Mouse (Mus musculus): Measurements from ENCODE around the gene Bmp3. TPM values are rescaled to one million over a fixed set of nuclear protein-coding genes. Genes with fewer than 3 reads are reported as not detected.

Gene Bmp3
- total RNA-seq (2014; rRNA removed), result 4.5 and 4.6 TPM in 2 replicates
- 1.4 and 1.7 TPM in 2 replicates for polyA plus RNA-seq (2015; fragmentation: Nextera tagmentation; extraction: Ambion mirVana)

- Histone ChIP-seq H3K9me3 (ENCODE audit: low read length) (no peaks in the 10 kb centered on the region), H3K4me1 (ENCODE audit: insufficient read depth, low read length) (0 out of 2 replicates have a peak, but pooled peaks cover 2% of the 10 kb centered on the region), H3K36me3 (ENCODE audit: insufficient read depth, low read length) (no peaks in the 10 kb centered on the region), H3K4me3 (ENCODE audit: low read depth, low read length) (peak within 1 kb of the TSS; percentile 63), H3K27ac (ENCODE audit: low read depth, low read length) (no peak within 1 kb of the TSS), H3K27me3 (ENCODE audit: insufficient read depth, low read length) (peaks cover 8% of the 10 kb centered on the region), H3K9ac (replicated peaks; ENCODE audit: low read length, poor library complexity, severe bottlenecking) (peak within 1 kb of the TSS; percentile 59), H3K4me2 (ENCODE audit: low read depth, low read length, poor library complexity, severe bottlenecking) (peak within 1 kb of the TSS; percentile 98)
- ATAC-seq (ENCODE audit: low FRiP score), result peak; percentile 53
- peak; percentile 2 for DNase-seq (ENCODE audit: low spot score)
- WGBS, result 0% methylated on average over 10 of the region's 10 CpGs
- no peak for TF ChIP-seq CTCF (IDR thresholded peaks at IDR 0.05)
Observed at GRCm38 (mm10) chr5:98854264-98854626, at the start of gene Bmp3. Bmp3 (plus strand) TSS chr5:98854415.

GRCm38 (mm10) chr5:98804761-98805160, 49.5 kb upstream of the Bmp3 start:
- H3K9ac ChIP-seq (replicated peaks; ENCODE audit: low read length, poor library complexity, severe bottlenecking), result no peak overlapping the region
- TF ChIP-seq CTCF (IDR thresholded peaks at IDR 0.05), result no peak
- no peaks in the 10 kb centered on the region for H3K4me1 ChIP-seq (ENCODE audit: insufficient read depth, low read length)
- no peak overlapping the region for H3K4me3 ChIP-seq (ENCODE audit: low read depth, low read length)
- ATAC-seq (ENCODE audit: low FRiP score), result no peak
- no peak overlapping the region for H3K27ac ChIP-seq (ENCODE audit: low read depth, low read length)
- no peaks in the 10 kb centered on the region for H3K27me3 ChIP-seq (ENCODE audit: insufficient read depth, low read length)
- no peak for DNase-seq (ENCODE audit: low spot score)
- no peaks in the 10 kb centered on the region for H3K36me3 ChIP-seq (ENCODE audit: insufficient read depth, low read length)
- H3K9me3 ChIP-seq (ENCODE audit: low read length), result no peaks in the 10 kb centered on the region
- H3K4me2 ChIP-seq (ENCODE audit: low read depth, low read length, poor library complexity, severe bottlenecking), result no peak overlapping the region
- WGBS, result 90% methylated on average over 6 of the region's 6 CpGs

- DNase-seq (ENCODE audit: low spot score) (no peak), ATAC-seq (ENCODE audit: low FRiP score) (no peak)
- WGBS, result 95% methylated on average over 4 of the region's 4 CpGs
- H3K27ac ChIP-seq (ENCODE audit: low read depth, low read length), result no peak overlapping the region
- no peaks in the 10 kb centered on the region for H3K27me3 ChIP-seq (ENCODE audit: insufficient read depth, low read length)
- H3K9ac ChIP-seq (replicated peaks; ENCODE audit: low read length, poor library complexity, severe bottlenecking), result no peak overlapping the region
- H3K9me3 ChIP-seq (ENCODE audit: low read length), result no peaks in the 10 kb centered on the region
- H3K4me3 ChIP-seq (ENCODE audit: low read depth, low read length), result no peak overlapping the region
- no peaks in the 10 kb centered on the region for H3K4me1 ChIP-seq (ENCODE audit: insufficient read depth, low read length)
- H3K36me3 ChIP-seq (ENCODE audit: insufficient read depth, low read length), result no peaks in the 10 kb centered on the region
- no peak overlapping the region for H3K4me2 ChIP-seq (ENCODE audit: low read depth, low read length, poor library complexity, severe bottlenecking)
- no peak for TF ChIP-seq CTCF (IDR thresholded peaks at IDR 0.05)
Observed at GRCm38 (mm10) chr5:98806492-98806891, 47.7 kb upstream of the Bmp3 start.

GRCm38 (mm10) chr5:98807022-98807421, 47.2 kb upstream of the Bmp3 start:
- DNase-seq (ENCODE audit: low spot score) (no peak), ATAC-seq (ENCODE audit: low FRiP score) (no peak)
- H3K9ac ChIP-seq (replicated peaks; ENCODE audit: low read length, poor library complexity, severe bottlenecking), result no peak overlapping the region
- H3K4me3 ChIP-seq (ENCODE audit: low read depth, low read length), result no peak overlapping the region
- TF ChIP-seq CTCF (IDR thresholded peaks at IDR 0.05), result no peak
- H3K4me1 ChIP-seq (ENCODE audit: insufficient read depth, low read length), result no peaks in the 10 kb centered on the region
- H3K36me3 ChIP-seq (ENCODE audit: insufficient read depth, low read length), result no peaks in the 10 kb centered on the region
- WGBS, result 91% methylated on average over 7 of the region's 7 CpGs
- H3K27ac ChIP-seq (ENCODE audit: low read depth, low read length), result no peak overlapping the region
- no peaks in the 10 kb centered on the region for H3K9me3 ChIP-seq (ENCODE audit: low read length)
- no peak overlapping the region for H3K4me2 ChIP-seq (ENCODE audit: low read depth, low read length, poor library complexity, severe bottlenecking)
- H3K27me3 ChIP-seq (ENCODE audit: insufficient read depth, low read length), result no peaks in the 10 kb centered on the region

- ATAC-seq (ENCODE audit: low FRiP score) (no peak), DNase-seq (ENCODE audit: low spot score) (no peak)
- no peak for TF ChIP-seq CTCF (IDR thresholded peaks at IDR 0.05)
- Histone ChIP-seq H3K36me3 (ENCODE audit: insufficient read depth, low read length) (no peaks in the 10 kb centered on the region), H3K27me3 (ENCODE audit: insufficient read depth, low read length) (no peaks in the 10 kb centered on the region), H3K4me3 (ENCODE audit: low read depth, low read length) (no peak overlapping the region), H3K4me2 (ENCODE audit: low read depth, low read length, poor library complexity, severe bottlenecking) (no peak overlapping the region), H3K4me1 (ENCODE audit: insufficient read depth, low read length) (no peaks in the 10 kb centered on the region), H3K9ac (replicated peaks; ENCODE audit: low read length, poor library complexity, severe bottlenecking) (no peak overlapping the region), H3K9me3 (ENCODE audit: low read length) (no peaks in the 10 kb centered on the region), H3K27ac (ENCODE audit: low read depth, low read length) (no peak overlapping the region)
- whole genome bisulfite sequencing, result 49% methylated on average over 9 of the region's 9 CpGs
Observed at GRCm38 (mm10) chr5:98807953-98808352, 46.3 kb upstream of the Bmp3 start.

GRCm38 (mm10) chr5:98812380-98812779, 41.8 kb upstream of the Bmp3 start:
- Histone ChIP-seq H3K4me1 (ENCODE audit: insufficient read depth, low read length) (no peaks in the 10 kb centered on the region), H3K36me3 (ENCODE audit: insufficient read depth, low read length) (no peaks in the 10 kb centered on the region), H3K27me3 (ENCODE audit: insufficient read depth, low read length) (no peaks in the 10 kb centered on the region), H3K9me3 (ENCODE audit: low read length) (no peaks in the 10 kb centered on the region), H3K4me3 (ENCODE audit: low read depth, low read length) (no peak overlapping the region), H3K9ac (replicated peaks; ENCODE audit: low read length, poor library complexity, severe bottlenecking) (no peak overlapping the region), H3K27ac (ENCODE audit: low read depth, low read length) (no peak overlapping the region), H3K4me2 (ENCODE audit: low read depth, low read length, poor library complexity, severe bottlenecking) (no peak overlapping the region)
- DNase-seq (ENCODE audit: low spot score) (no peak), ATAC-seq (ENCODE audit: low FRiP score) (no peak)
- no peak for TF ChIP-seq CTCF (IDR thresholded peaks at IDR 0.05)
- WGBS, result 89% methylated on average over 1 of the region's 1 CpGs

All from midbrain, postnatal 0 days (tissue).